Mouse (Mus musculus) left cerebral cortex, adult 6 months (tissue): Measurements from ENCODE around the gene Gm45717. TPM values are rescaled to one million over a fixed set of nuclear protein-coding genes. Genes with fewer than 3 reads are reported as not detected.

ENCODE experiments used
- long read RNA-seq, 2 experiments: library from polyadenylated mRNA; unstranded; transcript quantifications; one replicate each; pipeline ENCODE4 v2.0.0; 2019 to 2020
- polyA plus RNA-seq: library from polyadenylated mRNA; unstranded; fragments of <200 nt; fragmentation: Nextera tagmentation; gene quantifications from 2 replicates; pipeline ENCODE4 v1.2.3, GENCODE M21; 2021

Gm45717 gene
- polyA plus RNA-seq: not detected in 2 replicates
- long read RNA-seq, experiment 1: 0 reads
- long read RNA-seq, experiment 2: 0 reads

GRCm38 (mm10) chr7:140955758-140956555 is at the start of gene Gm45717, which contains the start of gene Ifitm2:
Gene Gm45717, minus strand, starts transcription at chr7:140955937.
Gene Ifitm2, minus strand, starts transcription at chr7:140955987.

GRCm38 (mm10) chr7:140966921-140967320 is 11.2 kb upstream of the Gm45717 start, which contains the start of gene Ifitm1:
Gene Ifitm1, plus strand, starts transcription at chr7:140967221.

GRCm38 (mm10) chr7:140949824-140950530 is 5.8 kb downstream of the Gm45717 start, which contains the start of gene Ifitm5:
Gene Ifitm5, minus strand, starts transcription at chr7:140950291.

GRCm38 (mm10) chr7:140941222-140942051 is 14.3 kb downstream of the Gm45717 start, which contains the start of gene Pgghg:
Gene Pgghg, plus strand, starts transcription at chr7:140941391.

GRCm38 (mm10) chr7:140920418-140921029 is 35.2 kb downstream of the Gm45717 start, which contains the start of gene Nlrp6:
Gene Nlrp6, plus strand, starts transcription at chr7:140920902.

GRCm38 (mm10) chr7:140900220-140900619 is 55.5 kb downstream of the Gm45717 start, which contains the start of gene Cox8b:
Gene Cox8b, minus strand, starts transcription at chr7:140900446.

Other genes starting within 250 kb of the Gm45717 start
- gene Cyp2e1, start 192.2 kb downstream of the Gm45717 start, polyA plus RNA-seq: 0.67 and 1.3 TPM in 2 replicates
- 0.13 TPM in 1 of 2 replicates, not detected in the other for gene Syce1, start 168.1 kb downstream of the Gm45717 start, polyA plus RNA-seq
- gene Zfp941, start 133.8 kb downstream of the Gm45717 start, polyA plus RNA-seq: 12.4 and 16.1 TPM in 2 replicates
- gene Urah, start 120.9 kb downstream of the Gm45717 start, polyA plus RNA-seq: 5.4 and 7.9 TPM in 2 replicates
- not detected in 2 replicates for gene Scgb1c1, start 110.4 kb downstream of the Gm45717 start, polyA plus RNA-seq
- 0.09 TPM in 1 of 2 replicates, not detected in the other for gene Odf3, start 108.1 kb downstream of the Gm45717 start, polyA plus RNA-seq
- gene Gm45785, start 99.6 kb downstream of the Gm45717 start, polyA plus RNA-seq: 0.92 TPM in 1 of 2 replicates, not detected in the other
- 48.8 and 56.4 TPM in 2 replicates for gene Ric8a, start 99.0 kb downstream of the Gm45717 start, polyA plus RNA-seq
- gene Bet1l, start 98.4 kb downstream of the Gm45717 start, polyA plus RNA-seq: 76.3 and 90.2 TPM in 2 replicates
- gene Psmd13, start 74.0 kb downstream of the Gm45717 start, polyA plus RNA-seq: 90.3 and 118 TPM in 2 replicates
- 125 and 147 TPM in 2 replicates for gene Sirt3, start 73.6 kb downstream of the Gm45717 start, polyA plus RNA-seq
- 1.3 and 2.4 TPM in 2 replicates for gene Cox8b, start 55.5 kb downstream of the Gm45717 start, polyA plus RNA-seq
- 0.38 and 0.43 TPM in 2 replicates for gene Nlrp6, start 35.0 kb downstream of the Gm45717 start, polyA plus RNA-seq
- gene Pgghg, start 14.5 kb downstream of the Gm45717 start, polyA plus RNA-seq: 2.2 and 2.3 TPM in 2 replicates
- not detected in 2 replicates for gene Ifitm5, start 5.6 kb downstream of the Gm45717 start, polyA plus RNA-seq
- gene Ifitm2, start 50 bp upstream of the Gm45717 start, polyA plus RNA-seq: 41.1 and 49.4 TPM in 2 replicates
- 6.8 and 8.0 TPM in 2 replicates for gene Ifitm1, start 11.3 kb upstream of the Gm45717 start, polyA plus RNA-seq
- gene Ifitm3, start 54.8 kb upstream of the Gm45717 start, polyA plus RNA-seq: 54.3 and 69.5 TPM in 2 replicates
- 0.44 and 1.1 TPM in 2 replicates for gene Ifitm6, start 62.0 kb upstream of the Gm45717 start, polyA plus RNA-seq
- gene Gm17387, start 73.2 kb upstream of the Gm45717 start, polyA plus RNA-seq: not detected in 2 replicates
- gene B4galnt4, start 105.2 kb upstream of the Gm45717 start, polyA plus RNA-seq: 19.2 and 19.7 TPM in 2 replicates
- 0.23 TPM in 1 of 2 replicates, not detected in the other for gene Pkp3, start 122.3 kb upstream of the Gm45717 start, polyA plus RNA-seq
- 2.1 TPM in 2 replicates for gene Sigirr, start 144.6 kb upstream of the Gm45717 start, polyA plus RNA-seq
- not detected in 2 replicates for gene Ano9, start 161.9 kb upstream of the Gm45717 start, polyA plus RNA-seq
- 33.2 and 42.7 TPM in 2 replicates for gene Ptdss2, start 166.4 kb upstream of the Gm45717 start, polyA plus RNA-seq
- 51.2 and 65.7 TPM in 2 replicates for gene Rnh1, start 216.9 kb upstream of the Gm45717 start, polyA plus RNA-seq
- 68.2 and 284 TPM in 2 replicates for gene Hras, start 238.1 kb upstream of the Gm45717 start, polyA plus RNA-seq
- 3.4 and 3.9 TPM in 2 replicates for gene Lrrc56, start 238.2 kb upstream of the Gm45717 start, polyA plus RNA-seq